Mouse (Mus musculus) T-helper 1 cell (primary cell): ENCODE results near the gene Adamts13.

Source experiments
- in situ Hi-C: fragments of 300-600 bp; cut with MboI, MseI; formaldehyde crosslinking; loops from one replicate; pipeline ENCODE4 v1.15.1; 2025; ENCODE audit warnings: high pct_unique_total_duplicates

Gene Adamts13

GRCm38 (mm10) chr2:26973116-26973515 is at the start of gene Adamts13:
Adamts13 (plus strand) TSS chr2:26973416.
- in situ Hi-C loops = no loop called here

DNA sequence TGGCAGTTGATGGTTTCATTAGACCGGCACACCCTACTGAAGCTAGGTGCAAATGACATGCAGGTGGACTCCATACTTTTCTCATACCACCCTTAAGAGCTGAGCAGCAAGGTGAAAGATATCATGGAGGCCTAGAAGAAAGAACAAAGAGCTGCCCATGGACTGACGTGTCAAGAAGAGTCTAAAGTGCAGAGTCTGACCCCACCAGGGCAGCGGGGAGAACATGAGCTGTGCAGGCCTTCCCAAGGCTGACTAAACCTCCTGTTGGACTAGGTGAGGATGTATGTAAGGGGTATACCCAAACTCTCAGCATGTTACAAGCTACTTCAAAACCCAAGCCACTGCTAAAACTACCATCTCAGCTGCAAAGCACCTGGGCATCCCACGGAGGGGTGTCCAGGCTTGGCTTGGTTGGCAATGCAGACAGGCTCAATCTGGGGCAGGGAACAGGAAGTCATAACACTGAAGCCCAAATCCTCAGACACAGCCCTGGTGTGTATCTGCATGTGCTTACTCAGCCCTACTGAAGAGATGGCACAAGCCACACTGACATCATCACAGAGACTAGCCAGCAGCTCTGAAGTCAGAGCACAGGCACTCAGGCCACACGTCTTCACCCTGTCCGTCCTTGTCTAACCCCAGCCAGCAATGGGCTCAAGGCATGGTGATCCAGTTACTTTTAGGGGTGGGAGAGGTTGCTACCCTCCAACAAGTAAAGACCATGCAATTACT is 45.3 kb upstream of the Adamts13 start:
- in situ Hi-C loops = loop anchor here (10.0 kb wide), 1 partner anchor 1963 kb away; the partner anchor contains the start of gene Dph7

DNA sequence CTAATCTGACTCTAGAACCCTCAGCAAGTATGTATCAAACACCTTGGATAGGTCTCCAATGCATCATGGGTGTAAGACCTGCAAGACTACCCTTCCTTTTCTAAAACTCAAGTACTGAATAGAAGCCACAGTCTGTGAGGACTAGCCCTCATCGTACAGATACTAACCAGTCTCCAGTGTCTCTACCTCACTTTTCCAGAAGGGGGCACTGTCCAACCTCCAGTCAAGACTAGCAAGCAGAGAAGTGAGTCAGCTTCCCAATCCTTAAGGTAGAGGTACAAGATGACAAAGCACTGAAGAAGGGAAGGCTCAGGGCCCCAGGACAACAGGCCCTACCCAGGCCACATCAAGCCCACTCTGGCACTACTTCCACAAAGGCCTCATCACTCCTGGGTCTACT is 42.8 kb upstream of the Adamts13 start:
- in situ Hi-C loops = loop anchor here (5.0 kb wide), 1 partner anchor 97 kb away; the partner anchor contains the start of gene Slc2a6

DNA sequence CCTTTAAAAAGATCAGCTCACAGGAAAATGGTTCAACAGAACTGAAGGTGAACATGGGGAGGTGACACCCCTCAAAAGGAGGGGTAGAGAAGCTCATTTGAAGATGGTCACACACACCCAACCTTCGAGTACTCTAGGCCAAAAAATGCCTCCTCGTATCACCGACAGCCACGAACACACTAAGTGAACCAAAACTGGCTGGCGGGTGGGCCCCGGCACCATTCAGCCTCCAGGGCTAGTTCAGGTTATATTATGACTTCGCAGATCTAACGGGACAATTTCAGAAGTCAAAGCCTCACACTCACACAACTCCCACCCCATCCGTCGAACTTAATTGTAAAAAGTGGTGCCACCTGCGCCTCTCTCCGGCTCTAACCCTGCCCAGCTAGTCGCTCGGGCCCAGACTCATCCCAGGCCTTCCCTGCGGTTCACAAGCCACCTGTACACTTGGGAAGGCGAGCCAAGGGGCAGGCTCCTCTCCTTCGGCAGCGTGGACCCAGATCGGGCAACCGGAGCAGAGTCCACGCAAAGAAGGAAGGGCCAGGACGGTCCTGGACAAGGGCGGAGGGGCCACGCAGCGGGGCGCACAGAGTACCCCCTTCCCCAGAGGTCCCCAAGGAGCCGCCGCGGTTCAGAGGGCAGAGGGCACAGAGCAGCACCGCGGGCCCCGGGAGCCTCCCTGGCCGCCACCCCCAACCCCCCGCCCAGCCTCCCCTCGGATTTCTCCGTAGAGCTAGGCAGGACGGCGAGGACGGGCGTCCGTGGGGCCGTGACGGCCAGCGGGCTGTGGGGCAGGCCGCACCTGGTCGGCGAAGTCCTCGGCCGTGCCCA is 40.5 kb upstream of the Adamts13 start:
- in situ Hi-C loops = loop anchor here (5.0 kb wide), 1 partner anchor 95 kb away; the partner anchor contains the start of gene Slc2a6

DNA sequence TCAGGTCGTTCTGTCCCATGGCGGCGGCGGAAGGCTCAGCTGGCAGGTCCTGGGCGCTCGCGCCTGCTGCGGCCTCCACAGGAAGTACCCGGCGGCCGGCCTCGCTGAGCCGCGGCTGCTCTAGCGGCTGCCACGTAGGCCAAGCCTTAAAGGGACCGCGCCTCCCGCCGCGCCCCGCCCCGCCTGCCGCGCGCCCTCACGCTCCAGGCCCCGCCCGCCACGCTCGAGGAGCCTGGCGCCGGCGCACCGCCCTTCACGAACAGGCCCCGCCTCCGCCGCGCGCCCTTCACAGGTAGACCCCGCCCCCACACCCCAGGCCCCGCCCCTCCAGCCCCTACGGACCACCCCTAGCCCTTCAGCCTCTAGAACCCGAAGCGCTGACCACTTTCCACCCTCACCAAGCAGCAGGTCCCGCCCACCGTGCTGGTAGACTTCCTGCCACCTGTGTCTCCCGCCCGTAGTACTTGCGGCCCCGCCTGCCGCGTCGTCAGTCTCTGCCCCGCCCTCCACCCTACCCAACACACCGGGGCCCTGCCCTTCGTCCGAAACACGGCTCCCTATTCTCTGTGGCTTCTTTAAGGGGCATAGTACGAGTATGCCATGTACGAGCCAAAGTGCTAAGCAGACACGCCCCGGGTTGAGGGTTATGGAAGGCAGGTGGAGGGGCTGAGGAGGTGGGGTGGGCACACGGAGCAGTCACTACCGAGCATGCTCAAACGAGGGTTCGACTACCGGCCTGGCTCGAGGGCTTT is 39.7 kb upstream of the Adamts13 start, which contains the start of the genes Surf4 and Stkld1:
Surf4 (minus strand) TSS at position 625 of the 752 bp plus-strand sequence.
Stkld1 (plus strand) TSS at position 744 of the 752 bp plus-strand sequence.
- in situ Hi-C loops = loop anchor here (5.0 kb wide), 1 partner anchor 94 kb away; the partner anchor contains the start of gene Slc2a6

- in situ Hi-C loops = loop anchor here (5.0 kb wide), 1 partner anchor 72 kb away; the partner anchor contains the start of gene Cacfd1
Measured at GRCm38 (mm10) chr2:26935286-26935685, 37.9 kb upstream of the Adamts13 start.

GRCm38 (mm10) chr2:26936425-26936824 is 36.8 kb upstream of the Adamts13 start:
- in situ Hi-C loops = loop anchor here (5.0 kb wide), 1 partner anchor 71 kb away; the partner anchor contains the start of gene Cacfd1

- in situ Hi-C loops = no loop called here
Measured at GRCm38 (mm10) chr2:26941539-26941938, 31.7 kb upstream of the Adamts13 start.

DNA sequence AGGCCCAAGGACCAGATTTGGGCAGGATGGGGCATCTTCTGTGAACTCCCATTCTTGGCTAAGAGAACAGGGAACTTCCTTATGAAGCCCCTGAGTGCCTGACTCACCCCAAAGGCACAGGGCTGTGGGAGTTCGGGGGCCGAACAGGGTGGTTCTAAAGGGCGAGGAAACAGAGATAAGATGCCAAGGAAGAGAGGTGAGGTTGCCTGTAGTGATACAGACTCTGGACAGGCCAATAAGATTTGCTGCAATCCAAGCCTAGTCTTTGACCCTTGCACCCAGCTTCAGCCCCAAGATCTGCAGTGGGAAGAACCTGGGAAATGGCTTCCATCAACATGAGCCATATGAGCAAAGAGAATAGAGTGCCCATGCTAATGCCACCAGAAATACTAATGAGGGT is 30.0 kb upstream of the Adamts13 start:
- in situ Hi-C loops = no loop called here

DNA sequence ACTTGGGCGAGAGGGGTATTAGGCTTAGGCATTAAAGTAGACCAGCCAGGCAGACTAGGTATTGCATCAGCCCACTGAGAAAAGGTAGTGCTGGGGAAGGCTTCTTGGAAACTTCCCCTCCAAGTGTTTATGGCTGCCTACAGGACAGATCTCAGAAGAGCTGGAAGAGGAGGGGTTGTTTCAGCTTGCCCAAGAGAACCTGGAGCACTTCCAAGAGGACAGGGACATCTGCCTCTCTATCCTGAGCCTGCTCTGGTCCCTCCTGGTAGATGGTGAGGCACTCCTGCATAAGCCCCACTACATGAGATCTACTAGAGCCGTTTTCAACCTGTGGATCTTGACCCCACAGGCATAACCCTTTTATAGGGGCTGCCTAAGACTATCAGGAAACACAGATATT is 22.8 kb upstream of the Adamts13 start:
- in situ Hi-C loops = no loop called here

GRCm38 (mm10) chr2:26951346-26951905 is 21.8 kb upstream of the Adamts13 start:
- in situ Hi-C loops = no loop called here

GRCm38 (mm10) chr2:26952193-26952592 is 21.0 kb upstream of the Adamts13 start:
- in situ Hi-C loops = no loop called here

DNA sequence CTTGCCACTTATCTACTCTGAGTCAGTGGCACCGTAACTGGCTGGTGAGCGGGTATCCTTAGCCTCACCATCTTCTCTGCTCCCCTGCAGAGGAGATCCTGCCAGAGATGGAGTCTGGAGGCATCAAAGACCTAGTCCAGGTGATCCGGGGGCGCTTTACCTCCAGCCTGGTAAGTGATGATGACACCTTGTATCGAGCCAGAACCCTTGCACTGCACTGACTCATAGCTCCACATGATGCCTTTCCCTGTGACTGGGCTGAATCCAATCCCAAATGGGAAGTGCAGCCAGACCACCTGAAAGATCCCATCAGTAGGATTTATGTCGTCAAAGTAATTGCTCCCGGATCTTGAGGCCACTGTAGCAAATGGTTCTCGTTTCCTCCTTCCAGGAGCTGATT is 20.4 kb upstream of the Adamts13 start:
- in situ Hi-C loops = no loop called here

GRCm38 (mm10) chr2:26954735-26955395 is 18.4 kb upstream of the Adamts13 start:
- in situ Hi-C loops = no loop called here

DNA sequence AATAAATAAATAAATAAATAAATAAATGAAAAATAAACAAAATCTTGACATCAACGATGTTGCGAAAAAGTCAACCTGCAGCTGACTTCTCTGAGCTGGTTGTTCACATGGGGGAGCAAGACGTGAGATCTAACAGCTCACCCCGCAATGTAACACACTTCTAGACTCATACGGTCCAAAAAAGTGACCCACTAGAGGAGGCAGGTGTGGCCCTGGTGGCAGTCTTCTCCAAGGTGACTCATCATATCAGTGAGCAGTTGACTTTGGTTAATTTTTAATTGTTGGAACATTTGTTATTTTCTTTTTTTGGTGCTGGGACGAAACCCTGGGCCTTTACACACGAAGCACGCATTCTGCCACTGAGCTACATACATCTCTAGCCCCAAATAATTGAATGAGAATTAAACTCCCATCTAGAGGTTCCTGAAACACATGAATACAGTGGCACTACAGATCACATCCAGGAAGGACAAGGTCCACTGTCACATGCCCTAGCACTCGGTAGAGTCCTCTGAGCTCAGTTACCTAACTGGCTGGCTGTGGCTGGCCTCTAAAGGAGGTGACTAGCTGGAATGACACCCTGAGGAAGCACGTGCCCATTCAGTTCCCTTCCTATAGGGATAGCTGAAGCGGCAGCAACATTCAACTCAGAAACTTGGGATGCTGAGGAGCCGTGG is 16.3 kb upstream of the Adamts13 start:
- in situ Hi-C loops = no loop called here

DNA sequence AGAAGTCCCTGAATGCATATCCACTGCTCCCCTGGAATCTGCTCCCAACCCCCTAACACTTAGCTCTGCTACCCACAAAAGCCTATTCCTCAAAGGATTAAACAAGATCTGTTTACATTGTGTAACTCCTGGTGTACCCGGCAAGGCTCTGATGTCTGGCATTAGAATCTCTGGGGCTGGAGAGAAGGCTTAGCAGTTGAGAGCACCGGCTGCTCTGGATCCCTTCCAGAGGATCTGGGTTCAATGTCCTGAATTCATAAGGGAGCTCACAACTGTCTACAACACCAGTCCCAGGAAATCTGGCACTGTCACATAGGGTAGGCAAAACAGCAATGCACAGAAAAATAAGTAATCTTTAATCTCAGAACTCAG is 15.7 kb upstream of the Adamts13 start:
- in situ Hi-C loops = no loop called here

DNA sequence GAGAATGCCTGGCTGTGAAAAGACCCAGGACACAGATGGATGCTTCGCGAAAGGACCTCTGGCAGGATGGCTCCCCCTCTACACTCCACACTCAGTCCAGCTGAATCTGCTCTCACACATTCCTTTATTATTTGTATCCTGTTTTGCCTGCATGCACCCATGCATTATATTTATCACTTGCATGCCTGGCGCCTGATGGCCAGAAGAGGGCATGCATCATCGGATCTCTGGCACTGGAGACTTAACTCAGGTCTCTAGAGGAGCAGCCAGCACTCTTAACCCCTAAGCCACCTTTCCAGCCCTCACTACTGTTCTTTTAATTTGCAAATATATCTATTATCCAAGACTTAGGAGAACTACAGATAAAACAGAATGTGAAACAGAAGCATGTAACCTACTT is 12.5 kb upstream of the Adamts13 start:
- in situ Hi-C loops = no loop called here

GRCm38 (mm10) chr2:26963923-26964723 is 9.1 kb upstream of the Adamts13 start, which contains the start of gene Rexo4:
Rexo4 (minus strand) TSS chr2:26964386.
- in situ Hi-C loops = no loop called here

DNA sequence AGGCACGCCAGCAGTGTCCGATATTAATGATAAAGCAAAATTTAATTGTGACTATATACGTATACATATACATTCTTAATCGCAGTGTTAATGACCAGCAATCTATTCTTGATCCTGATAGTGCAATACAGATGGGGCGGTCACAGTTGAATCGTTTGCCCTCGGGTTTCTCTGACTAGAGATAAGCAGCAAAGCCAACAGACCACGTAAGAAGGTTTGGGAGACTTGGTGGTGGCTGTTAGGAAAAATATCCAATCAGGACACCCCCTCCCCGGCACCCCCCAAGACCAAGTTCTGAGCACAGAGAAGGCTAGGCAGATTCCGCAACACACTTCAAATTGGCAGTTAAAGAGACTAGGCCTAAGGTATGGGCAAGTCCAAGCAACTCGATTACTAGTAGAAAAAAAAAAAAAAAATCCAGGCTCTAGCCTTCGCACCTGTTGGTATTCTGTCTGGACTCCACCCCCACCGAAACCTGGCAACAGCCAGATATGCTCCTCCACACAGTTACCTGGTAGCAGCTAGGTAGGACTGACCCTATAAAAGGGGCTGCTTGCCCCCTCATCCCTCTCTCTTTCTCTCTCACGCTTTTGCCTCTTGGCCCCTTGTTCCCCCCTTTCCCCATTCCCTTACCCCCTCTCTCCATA is 8.4 kb upstream of the Adamts13 start:
- in situ Hi-C loops = no loop called here
